Mouse (Mus musculus) MEL (cell line): Measurements from ENCODE around the gene Fam229b. TPM values are rescaled to one million over a fixed set of nuclear protein-coding genes. Genes with fewer than 3 reads are reported as not detected.

Experiments used
- DNase-seq: peaks from one replicate; pipeline ENCODE4 v3.0.0; 2011; ENCODE audit warnings: low read depth, low spot score
- H3K27ac ChIP-seq: 2 replicates; pipeline ENCODE4 v1.5.1; 2012; ENCODE audit warnings: low read depth, mild to moderate bottlenecking, control low read depth, low read length, moderate library complexity; ENCODE audit not compliant: control insufficient read depth
- H3K27me3 ChIP-seq, 2 experiments: fragments of 150-350 bp in 1 of 2; sonication (generic) in 1 of 2; 2 replicates each; pipeline ENCODE4 v1.6.1; 2012; ENCODE audit warnings: low read length in 2 of 2, mild to moderate bottlenecking in 2 of 2, improper control_type of control experiment in 1 of 2, moderate library complexity in 1 of 2; ENCODE audit not compliant: insufficient read depth in 2 of 2, control insufficient read depth in 1 of 2
- H3K36me3 ChIP-seq, 2 experiments: 2 replicates each; pipeline ENCODE4 v1.6.1; 2012 to 2014; ENCODE audit warnings: low read length in 2 of 2, improper control_type of control experiment in 1 of 2, inconsistent platforms in 1 of 2, mild to moderate bottlenecking in 1 of 2; ENCODE audit not compliant: insufficient read depth in 2 of 2, control insufficient read depth in 1 of 2
- H3K4me1 ChIP-seq, 2 experiments: fragments of 150-350 bp in 1 of 2; sonication (generic) in 1 of 2; 2 replicates each; pipeline ENCODE4 v1.6.1; 2012; ENCODE audit warnings: low read length in 2 of 2, improper control_type of control experiment in 1 of 2, mild to moderate bottlenecking in 1 of 2; ENCODE audit not compliant: insufficient read depth in 2 of 2, control insufficient read depth in 1 of 2
- H3K4me3 ChIP-seq, 2 experiments: fragments of 150-350 bp in 1 of 2; sonication (generic) in 1 of 2; 2 replicates each; pipeline ENCODE4 v1.5.1; 2012; ENCODE audit warnings: low read depth in 2 of 2, low read length in 2 of 2, mild to moderate bottlenecking in 2 of 2, moderate library complexity in 2 of 2, control low read depth in 1 of 2, improper control_type of control experiment in 1 of 2; ENCODE audit not compliant: control insufficient read depth in 1 of 2, insufficient read depth in 1 of 2
- H3K79me2 ChIP-seq: 2 replicates; pipeline ENCODE4 v1.6.1; 2012; ENCODE audit warnings: mild to moderate bottlenecking, low read length, moderate library complexity; ENCODE audit not compliant: control insufficient read depth, poor library complexity, insufficient read depth
- H3K9ac ChIP-seq: 2 replicates; pipeline ENCODE4 v1.6.1; 2012; ENCODE audit warnings: low read depth, mild to moderate bottlenecking, control low read depth, low read length, moderate library complexity; ENCODE audit not compliant: control insufficient read depth, poor library complexity, severe bottlenecking
- H3K9me3 ChIP-seq: fragments of 150-350 bp; sonication (generic); replicated peaks from 2 replicates; pipeline ENCODE4 v1.6.1; 2012; ENCODE audit warnings: mild to moderate bottlenecking, low read length, improper control_type of control experiment, moderate library complexity; ENCODE audit not compliant: insufficient read depth
- CHD1 ChIP-seq: IDR thresholded peaks from 2 replicates; pipeline ENCODE4 v1.6.1; 2012; ENCODE audit warnings: low read depth, mild to moderate bottlenecking, inconsistent platforms, low read length, improper control_type of control experiment
- CTCF ChIP-seq, 3 experiments: IDR thresholded peaks in 2 of 3; conservative IDR thresholded peaks in 1 of 3; 2 replicates each; pipeline ENCODE4 v1.5.1; 2011 to 2012; ENCODE audit warnings: low read length in 3 of 3, low read depth in 2 of 3, mild to moderate bottlenecking in 2 of 3, improper control_type of control experiment in 1 of 3, inconsistent platforms in 1 of 3, mixed read lengths in 1 of 3, moderate library complexity in 1 of 3; ENCODE audit not compliant: control insufficient read depth in 1 of 3, insufficient read depth in 1 of 3, poor library complexity in 1 of 3, severe bottlenecking in 1 of 3
- E2F4 ChIP-seq: IDR thresholded peaks from 2 replicates; pipeline ENCODE4 v1.6.1; 2011; ENCODE audit warnings: low read depth, low read length, improper control_type of control experiment, borderline replicate concordance
- ELF1 ChIP-seq: IDR thresholded peaks from 2 replicates; pipeline ENCODE4 v1.6.1; 2014; ENCODE audit warnings: low read depth, mild to moderate bottlenecking, inconsistent platforms, low read length, improper control_type of control experiment, moderate library complexity
- GATA1 ChIP-seq: IDR thresholded peaks from 2 replicates; pipeline ENCODE4 v1.6.1; 2011; ENCODE audit warnings: low read depth, low read length, improper control_type of control experiment
- JUND ChIP-seq: IDR thresholded peaks from 2 replicates; pipeline ENCODE4 v1.6.1; 2011; ENCODE audit warnings: low read depth, mild to moderate bottlenecking, improper control_type of control experiment, low read length
- MAX ChIP-seq: IDR thresholded peaks from 2 replicates; pipeline ENCODE4 v1.6.1; 2011; ENCODE audit warnings: low read length, improper control_type of control experiment
- POLR2A ChIP-seq, 2 experiments: IDR thresholded peaks; 2 replicates each; pipeline ENCODE4 v1.6.1; 2011 to 2012; ENCODE audit warnings: low read length in 2 of 2, mild to moderate bottlenecking in 2 of 2, control low read depth in 1 of 2, improper control_type of control experiment in 1 of 2, low read depth in 1 of 2, moderate library complexity in 1 of 2; ENCODE audit not compliant: control insufficient read depth in 1 of 2, insufficient read depth in 1 of 2, poor library complexity in 1 of 2
- TAL1 ChIP-seq: IDR thresholded peaks from 2 replicates; pipeline ENCODE4 v1.6.1; 2012; ENCODE audit warnings: mild to moderate bottlenecking, inconsistent platforms, low read length, moderate library complexity, mixed read lengths
- TCF12 ChIP-seq: IDR thresholded peaks from 2 replicates; pipeline ENCODE4 v1.6.1; 2014; ENCODE audit warnings: low read depth, mild to moderate bottlenecking, inconsistent platforms, low read length, improper control_type of control experiment, moderate library complexity
- UBTF ChIP-seq: IDR thresholded peaks from 2 replicates; pipeline ENCODE4 v1.6.1; 2012; ENCODE audit warnings: low read depth, mild to moderate bottlenecking, inconsistent platforms, low read length, improper control_type of control experiment, moderate library complexity, borderline replicate concordance; ENCODE audit not compliant: insufficient read depth
- USF1 ChIP-seq: IDR thresholded peaks from 2 replicates; pipeline ENCODE4 v1.6.1; 2014; ENCODE audit warnings: low read depth, mild to moderate bottlenecking, inconsistent platforms, low read length, improper control_type of control experiment, moderate library complexity
- ZC3H11A ChIP-seq: IDR thresholded peaks from 2 replicates; pipeline ENCODE4 v1.6.1; 2012; ENCODE audit warnings: low read depth, mild to moderate bottlenecking, inconsistent platforms, low read length, improper control_type of control experiment
- ZKSCAN1 ChIP-seq: IDR thresholded peaks from 2 replicates; pipeline ENCODE4 v1.6.1; 2012; ENCODE audit warnings: low read depth, mild to moderate bottlenecking, inconsistent platforms, low read length, improper control_type of control experiment, moderate library complexity
- ZMIZ1 ChIP-seq: IDR thresholded peaks from 2 replicates; pipeline ENCODE4 v1.6.1; 2012; ENCODE audit warnings: low read depth, mild to moderate bottlenecking, inconsistent platforms, low read length, improper control_type of control experiment, moderate library complexity
- ZNF384 ChIP-seq: IDR thresholded peaks from 2 replicates; pipeline ENCODE4 v1.6.1; 2012; ENCODE audit warnings: low read depth, mild to moderate bottlenecking, inconsistent platforms, low read length, improper control_type of control experiment
- polyA plus RNA-seq, 2 experiments: library from polyadenylated mRNA; stranded (reverse) in 1 of 2; unstranded in 1 of 2; fragments of >175 nt in 1 of 2; fragments of >200 nt in 1 of 2; gene quantifications; 2 replicates each; pipeline versions ENCODE4 v1.2.1 to v1.2.4; 2012; ENCODE audit warnings: low replicate concordance in 2 of 2, low read depth in 1 of 2; ENCODE audit not compliant: insufficient read length in 2 of 2, insufficient read depth in 1 of 2, missing spikeins in 1 of 2
- total RNA-seq: library from RNA; depleted of rRNA; stranded (reverse); fragments of 300-350 nt; gene quantifications from 2 replicates; pipeline ENCODE4 v1.2.3, GENCODE M21; 2012

The Fam229b gene
- total and polyA plus RNA-seq, 3 experiments = 1.2 to 1.5 TPM; not detected in 1

- peaks cover 0 to 4% of the 10 kb centered on the region in 2 experiments; a peak in 1 of 4 replicates for H3K4me1 ChIP-seq
- no peak overlapping the region for H3K4me3 ChIP-seq
- no peak for TF ChIP-seq ELF1
- TF ChIP-seq, all 39 proteins: peak for 0
- Histone ChIP-seq H3K9ac (no peak overlapping the region), H3K79me2 (no peaks in the 10 kb centered on the region), H3K9me3 (no peaks in the 10 kb centered on the region), H3K36me3 (no peaks in the 10 kb centered on the region), H3K27ac (no peak overlapping the region), H3K27me3 (no peaks in the 10 kb centered on the region)
- no peak for DNase-seq
These were observed 35.9 kb upstream of the Fam229b start for GRCm38 (mm10) chr10:39169642-39170041.

GRCm38 (mm10) chr10:39167611-39168010, 33.9 kb upstream of the Fam229b start:
- no peak overlapping the region for H3K4me3 ChIP-seq
- H3K27ac ChIP-seq = no peak overlapping the region
- H3K4me1 ChIP-seq = peaks cover 0 to 4% of the 10 kb centered on the region in 2 experiments; a peak in 1 of 4 replicates
- no peaks in the 10 kb centered on the region for H3K27me3 ChIP-seq
- no peaks in the 10 kb centered on the region for H3K36me3 ChIP-seq
- DNase-seq = no peak
- H3K9me3 ChIP-seq = no peaks in the 10 kb centered on the region
- H3K9ac ChIP-seq = no peak overlapping the region
- TF ChIP-seq E2F4 = no peak
- TF ChIP-seq GATA1 = no peak
- TF ChIP-seq ZNF384 = no peak
- no peak for TF ChIP-seq TAL1
- TF ChIP-seq MAX = no peak
- TF ChIP-seq JUND = no peak
- TF ChIP-seq UBTF = no peak
- TF ChIP-seq ZMIZ1 = no peak
- no peak for TF ChIP-seq USF1
- TF ChIP-seq CHD1 = no peak
- no peak for TF ChIP-seq CTCF (IDR thresholded peaks at IDR 0.05 in 2 of 3, conservative IDR thresholded peaks at IDR 0.05 in 1 of 3; ENCODE audit: control insufficient read depth in 1 of 3, insufficient read depth in 1 of 3, low read depth in 2 of 3, low read length in 3 of 3, poor library complexity in 1 of 3, severe bottlenecking in 1 of 3)
- TF ChIP-seq TCF12 = no peak
- TF ChIP-seq ZKSCAN1 = no peak
- no peak for TF ChIP-seq ELF1
- no peaks in the 10 kb centered on the region for H3K79me2 ChIP-seq

- Histone ChIP-seq H3K4me3 (no peak overlapping the region), H3K27ac (no peak overlapping the region), H3K36me3 (no peaks in the 10 kb centered on the region), H3K9me3 (no peaks in the 10 kb centered on the region), H3K27me3 (no peaks in the 10 kb centered on the region; a peak in 1 of 4 replicates), H3K4me1 (peaks cover 0 to 3% of the 10 kb centered on the region in 2 experiments; a peak in 1 of 4 replicates), H3K9ac (no peak overlapping the region), H3K79me2 (no peaks in the 10 kb centered on the region)
- no peak for DNase-seq
- TF ChIP-seq ZC3H11A = no peak
- TF ChIP-seq POLR2A (IDR thresholded peaks at IDR 0.05; ENCODE audit: control insufficient read depth in 1 of 2, insufficient read depth in 1 of 2, low read depth in 1 of 2, low read length in 2 of 2, poor library complexity in 1 of 2) = no peak
- TF ChIP-seq ZNF384 = no peak
These were observed 32.0 kb upstream of the Fam229b start for GRCm38 (mm10) chr10:39165632-39166115.
